Mouse (Mus musculus) ES-E14 (cell line): Measurements from ENCODE around the gene Pgp.

Source experiments
- MAFK ChIP-seq: IDR thresholded peaks from 2 replicates; pipeline ENCODE4 v1.6.1; 2014; ENCODE audit warnings: mild to moderate bottlenecking, low read depth, low read length, inconsistent platforms; ENCODE audit not compliant: insufficient read depth
- ZC3H11A ChIP-seq: IDR thresholded peaks from 2 replicates; pipeline ENCODE4 v1.6.1; 2012; ENCODE audit warnings: low read depth, mild to moderate bottlenecking, inconsistent platforms, low read length, borderline replicate concordance

DNA sequence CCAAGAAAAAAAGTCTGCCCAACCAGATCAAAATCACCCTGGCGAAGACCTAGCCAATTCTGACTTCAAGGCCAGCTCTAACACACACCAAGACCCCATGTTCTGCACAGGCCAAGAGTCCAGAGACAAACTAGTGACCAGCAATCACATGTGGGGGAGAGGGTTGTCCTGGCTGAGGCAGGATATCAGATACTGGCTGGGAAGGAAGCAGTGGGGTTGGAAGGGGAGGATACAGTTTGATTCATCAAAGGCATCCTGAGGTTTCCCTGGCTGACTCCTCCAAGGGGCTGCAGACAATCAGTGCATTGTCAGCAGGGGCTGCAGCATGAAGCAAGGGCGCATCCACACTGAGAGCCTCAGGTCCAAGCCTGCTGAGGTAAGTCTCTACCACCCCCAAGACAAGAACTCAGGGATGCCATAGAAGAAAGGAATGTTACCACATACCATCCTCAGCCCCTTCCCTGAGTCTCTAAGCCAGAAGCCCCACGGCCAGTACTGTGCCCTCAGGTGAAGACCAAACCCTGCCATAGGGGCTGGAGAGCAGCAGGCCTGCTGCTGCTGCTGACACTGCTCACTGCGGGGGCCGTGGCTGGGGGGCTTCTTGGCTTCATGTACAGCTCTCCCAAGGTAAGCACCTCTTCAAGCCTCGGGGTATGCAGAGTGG lies 3.6 kb downstream of the Pgp start, which contains the start of gene Bricd5:
- TF ChIP-seq ZC3H11A = no peak
- no peak for TF ChIP-seq MAFK
